Mouse (Mus musculus): Measurements from ENCODE around the gene Hsdl1.

Hsdl1 gene

DNA sequence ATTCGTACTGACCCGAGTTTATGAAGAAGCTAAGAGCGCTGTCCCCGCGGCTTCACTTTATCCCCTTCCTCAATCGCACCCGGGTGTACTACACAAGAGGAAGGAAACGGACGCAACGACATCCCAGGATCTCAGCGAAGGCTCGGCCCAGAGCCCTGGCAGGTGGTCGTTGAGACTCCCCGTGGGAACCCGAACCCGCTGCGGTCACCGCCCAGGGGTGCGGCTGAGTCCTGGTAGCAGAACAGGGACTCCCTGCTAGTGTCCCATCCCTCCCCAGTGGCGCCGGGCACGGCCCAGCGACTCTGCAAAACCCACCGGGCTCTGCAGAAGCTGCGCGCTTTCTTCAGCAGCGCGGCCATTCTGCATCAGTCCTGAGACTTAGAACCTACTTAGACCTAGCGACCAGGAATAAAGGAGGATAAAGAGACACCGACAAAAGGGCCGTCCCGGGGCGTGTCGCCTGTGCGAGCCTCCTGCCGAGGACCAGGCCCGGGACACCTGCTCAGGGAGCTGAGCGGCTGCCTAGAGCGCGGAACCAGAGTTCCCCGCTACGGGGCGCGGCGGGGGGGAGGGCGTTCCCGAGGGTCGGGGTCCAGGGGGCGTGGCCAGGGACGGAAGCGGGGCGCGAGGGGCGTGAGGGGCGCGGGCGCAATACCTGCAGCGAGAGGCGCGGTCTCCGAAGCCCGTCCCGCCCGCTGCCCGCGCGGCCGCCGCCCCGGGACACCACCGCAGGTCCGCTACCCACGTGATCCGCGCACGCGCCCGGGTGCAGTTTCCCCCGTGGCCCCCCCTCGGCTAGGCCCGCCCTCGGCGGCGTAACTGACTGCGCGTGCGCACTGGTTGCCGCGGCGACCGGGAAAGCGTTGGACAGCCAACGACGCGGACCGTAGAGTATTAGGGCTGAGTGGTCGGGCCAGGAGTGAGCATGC is at the start of gene Hsdl1, which contains the start of gene Dnaaf1:
Gene Hsdl1, minus strand, starts transcription at position 747 of the 929 bp plus-strand sequence.
Gene Dnaaf1, plus strand, starts transcription at position 799 of the 929 bp plus-strand sequence.
- DNase-seq (ENCODE audit: low spot score), result peak; percentile 93

DNA sequence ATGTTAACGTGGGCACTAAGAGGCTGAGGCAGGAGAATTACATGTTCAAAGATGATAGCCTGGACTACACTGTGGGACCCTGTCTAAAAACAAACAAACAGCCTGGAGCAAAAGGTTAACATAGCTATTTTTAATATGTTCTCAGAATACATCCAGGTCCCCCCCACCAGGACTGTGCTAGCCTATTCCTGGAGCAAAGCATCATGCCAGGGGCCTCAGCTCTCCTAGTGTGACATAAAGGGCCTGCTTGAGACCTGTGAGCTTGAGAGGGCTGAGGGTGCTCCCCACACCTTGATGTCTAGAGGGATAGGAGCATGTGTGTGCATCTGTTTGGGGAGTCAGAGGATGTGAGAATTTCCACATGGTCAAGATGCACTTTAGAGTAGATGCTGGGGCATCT is 48.8 kb upstream of the Hsdl1 start:
- DNase-seq (ENCODE audit: low spot score), result no peak

DNA sequence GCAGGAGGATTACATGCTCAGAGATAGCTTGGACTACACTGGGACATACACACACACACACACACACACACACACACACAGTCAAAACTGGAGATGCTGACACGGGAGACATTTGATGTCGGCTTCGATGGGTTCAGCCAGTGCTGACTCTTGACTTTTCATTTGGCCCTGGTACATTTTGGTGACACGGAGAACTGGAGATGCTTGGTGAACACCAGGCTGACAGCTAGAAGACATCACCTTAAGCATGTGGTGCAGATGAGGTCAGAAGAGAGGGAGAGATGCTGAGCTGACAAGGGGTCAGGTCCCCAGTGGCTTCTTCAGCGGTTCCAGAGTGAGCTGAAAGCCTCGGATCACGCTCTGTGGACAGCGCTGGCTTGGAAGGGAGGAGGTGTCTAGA is 48.1 kb upstream of the Hsdl1 start:
- no peak for DNase-seq (ENCODE audit: low spot score)

DNA sequence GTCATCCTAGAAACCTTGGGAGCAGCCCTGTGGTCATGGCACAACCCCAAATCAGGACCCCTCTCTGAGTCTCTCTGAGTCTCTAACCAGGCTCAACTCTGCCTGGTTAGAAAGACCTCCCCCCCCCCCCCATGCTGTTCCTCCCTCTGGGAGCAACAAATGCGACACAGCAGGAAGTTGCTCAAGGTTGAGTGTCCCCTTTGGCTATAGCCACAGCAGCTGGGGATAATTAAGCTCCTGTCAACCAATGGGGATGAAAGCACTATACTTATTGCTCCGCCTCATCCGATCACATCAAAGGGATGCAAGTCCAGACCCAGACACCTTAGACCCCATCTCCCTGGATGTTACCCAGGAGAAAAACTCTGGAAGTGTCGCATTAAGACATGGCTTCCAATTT is 47.6 kb upstream of the Hsdl1 start:
- no peak for DNase-seq (ENCODE audit: low spot score)

DNA sequence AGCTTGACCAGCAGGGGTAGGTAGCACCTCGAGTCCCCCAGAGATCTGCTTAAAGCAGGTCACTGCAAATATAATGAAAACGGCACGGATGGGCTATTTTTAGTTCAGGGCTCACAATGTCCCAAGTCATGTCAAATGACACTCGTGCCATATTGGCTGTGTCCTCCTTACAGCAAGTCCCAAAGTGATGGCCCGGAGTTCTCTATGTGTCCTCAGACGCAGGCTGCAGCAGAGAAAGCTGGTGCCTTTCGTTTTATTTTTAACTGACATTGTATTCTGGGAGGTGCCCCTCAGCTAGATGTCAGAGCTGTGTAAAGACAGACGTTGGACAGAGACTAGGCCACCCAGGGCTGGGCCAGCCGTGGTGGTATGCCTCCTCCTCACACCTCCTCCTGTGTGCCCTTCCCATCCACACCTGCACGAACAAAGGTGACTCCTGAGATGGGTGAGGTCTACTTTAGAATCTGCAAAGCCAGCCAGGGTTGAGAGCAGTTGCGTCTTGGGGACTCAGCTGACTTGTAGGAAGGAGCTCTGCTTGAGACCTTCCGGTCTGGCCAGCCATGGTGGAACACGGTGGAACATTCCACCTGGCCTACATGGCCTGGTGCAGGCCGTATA is 46.0 kb upstream of the Hsdl1 start:
- no peak for DNase-seq (ENCODE audit: low spot score)

DNA sequence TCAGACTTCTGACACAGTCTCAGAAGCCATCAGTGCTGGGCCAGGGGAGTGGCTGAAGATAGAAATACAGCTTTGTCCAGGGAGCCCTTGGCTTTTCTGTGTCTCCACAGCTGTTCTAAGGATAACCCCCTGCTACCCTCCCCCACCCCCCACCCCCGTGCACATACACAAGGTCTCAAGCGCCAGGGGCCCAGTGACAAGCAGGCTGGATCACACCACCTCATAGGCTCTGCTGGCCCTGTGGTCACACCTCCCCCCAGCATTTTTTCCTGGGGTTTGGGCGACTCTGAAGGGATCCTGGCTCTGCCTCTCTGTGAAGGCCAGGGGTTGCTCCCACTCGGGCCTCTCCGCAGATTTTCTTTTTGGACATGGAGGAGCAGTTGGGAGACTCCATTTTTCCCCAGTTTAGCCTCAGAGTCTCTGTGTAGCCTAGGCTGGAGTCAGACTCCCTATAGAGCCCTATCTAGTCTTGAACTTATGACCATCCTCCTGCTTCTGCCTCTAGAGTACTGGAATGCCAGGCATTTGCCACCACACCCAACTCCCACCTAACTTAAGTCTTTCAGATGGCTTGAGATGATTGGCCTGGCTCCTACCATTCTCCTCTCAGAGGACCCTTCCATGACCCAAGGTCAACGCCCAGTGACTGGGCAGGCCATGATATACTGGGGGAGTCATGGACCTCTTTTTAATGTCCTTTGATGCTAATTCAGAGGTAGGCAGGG is 45.3 kb upstream of the Hsdl1 start:
- no peak for DNase-seq (ENCODE audit: low spot score)

DNA sequence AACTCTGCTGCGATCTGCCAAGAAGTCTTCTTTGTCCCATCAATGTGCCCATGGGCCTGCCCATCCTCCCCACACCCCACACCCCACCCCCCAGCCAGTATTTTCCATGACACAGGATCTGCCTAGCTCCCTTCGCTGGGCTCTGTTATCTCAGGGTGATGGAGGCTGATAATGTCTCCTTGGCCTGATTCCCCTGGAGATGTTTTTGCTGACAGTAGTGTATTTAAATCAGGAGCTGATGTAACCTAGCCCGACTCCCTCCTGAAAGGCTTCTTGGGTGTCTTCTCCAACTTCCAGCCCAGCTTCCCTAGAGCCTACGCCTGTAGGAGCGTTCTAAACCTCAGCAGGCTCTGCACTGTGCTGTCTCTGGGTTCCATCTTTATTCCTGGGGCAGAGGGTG is 43.9 kb upstream of the Hsdl1 start:
- DNase-seq (ENCODE audit: low spot score), result no peak

DNA sequence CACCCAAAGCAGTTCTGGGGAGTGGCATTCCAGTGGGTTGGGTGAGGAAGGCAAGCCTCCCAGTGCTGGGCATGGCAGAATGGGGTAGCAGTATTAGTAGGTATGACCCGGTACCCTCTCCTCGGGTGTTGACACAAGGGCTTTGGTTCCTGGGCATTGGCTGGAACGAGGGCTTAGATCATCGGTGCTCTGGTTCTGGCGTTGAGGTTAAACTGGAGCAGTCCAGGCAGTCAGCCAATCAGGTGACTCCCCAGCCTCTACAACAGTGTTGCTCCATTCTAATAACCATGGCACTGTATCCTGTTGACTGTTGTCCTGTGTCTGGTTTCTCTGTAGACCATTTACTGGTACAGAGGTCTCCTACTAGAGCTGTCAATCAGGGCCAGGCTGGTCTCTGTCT is 42.6 kb upstream of the Hsdl1 start:
- no peak for DNase-seq (ENCODE audit: low spot score)

DNA sequence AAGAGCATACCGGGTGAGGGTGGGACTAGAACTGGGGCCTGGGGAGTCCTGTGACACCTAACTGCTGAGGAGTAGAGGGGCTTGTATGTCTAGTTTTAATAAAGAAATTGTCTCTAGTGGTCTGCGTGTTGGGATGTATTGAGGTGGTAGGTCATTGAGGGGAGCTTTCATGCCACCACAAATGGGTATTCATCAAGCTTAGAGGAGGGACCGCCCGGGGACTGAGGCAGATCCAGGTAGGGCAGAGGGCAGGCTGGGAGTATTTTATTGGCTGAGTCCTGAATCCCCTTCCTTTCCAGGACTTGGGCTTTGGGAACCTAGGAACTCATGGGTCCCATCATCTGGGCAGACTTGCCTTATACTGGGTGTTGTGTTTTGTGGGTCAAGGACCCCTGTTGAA is 41.8 kb upstream of the Hsdl1 start:
- no peak for DNase-seq (ENCODE audit: low spot score)

DNA sequence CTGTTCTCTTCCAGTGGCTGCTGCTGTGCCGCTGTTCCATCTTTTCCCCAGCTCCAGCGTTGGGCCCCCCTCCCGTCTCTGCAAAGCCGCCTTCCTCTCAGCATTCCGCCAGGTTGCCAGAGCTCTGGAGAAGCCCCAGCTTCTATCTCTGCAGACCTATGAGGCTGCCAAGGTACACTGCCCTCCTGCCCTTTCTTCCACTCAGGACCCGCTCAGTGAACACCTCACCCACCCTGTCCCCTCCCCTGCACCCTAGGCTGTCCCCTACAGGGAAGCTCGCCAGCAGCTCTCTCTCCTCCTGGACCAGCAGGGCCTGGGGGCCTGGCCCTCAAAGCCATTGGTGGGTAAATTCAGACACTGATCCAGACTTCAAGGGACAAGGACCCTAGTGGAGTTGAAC is 41.4 kb upstream of the Hsdl1 start:
- DNase-seq (ENCODE audit: low spot score), result no peak

DNA sequence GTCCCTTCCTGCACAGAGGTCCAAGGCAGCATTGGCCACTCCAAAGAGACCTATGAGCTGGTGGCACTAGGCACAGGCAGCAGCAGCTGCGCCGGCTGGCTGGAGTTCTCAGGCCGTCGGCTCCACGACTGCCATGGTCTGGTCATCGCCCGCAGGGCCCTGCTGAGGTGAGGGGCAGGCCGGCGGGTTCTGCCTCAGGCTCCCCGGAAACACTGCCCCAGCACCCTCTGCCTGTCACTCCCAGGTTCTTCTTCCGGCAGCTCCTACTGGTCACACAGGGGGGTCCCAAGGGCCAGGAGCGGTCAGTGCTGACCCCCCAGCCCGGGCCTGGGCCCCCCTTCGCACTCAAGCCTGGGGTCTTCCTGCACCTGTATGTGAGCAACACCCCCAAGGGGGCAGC is 40.1 kb upstream of the Hsdl1 start:
- DNase-seq (ENCODE audit: low spot score), result no peak

DNA sequence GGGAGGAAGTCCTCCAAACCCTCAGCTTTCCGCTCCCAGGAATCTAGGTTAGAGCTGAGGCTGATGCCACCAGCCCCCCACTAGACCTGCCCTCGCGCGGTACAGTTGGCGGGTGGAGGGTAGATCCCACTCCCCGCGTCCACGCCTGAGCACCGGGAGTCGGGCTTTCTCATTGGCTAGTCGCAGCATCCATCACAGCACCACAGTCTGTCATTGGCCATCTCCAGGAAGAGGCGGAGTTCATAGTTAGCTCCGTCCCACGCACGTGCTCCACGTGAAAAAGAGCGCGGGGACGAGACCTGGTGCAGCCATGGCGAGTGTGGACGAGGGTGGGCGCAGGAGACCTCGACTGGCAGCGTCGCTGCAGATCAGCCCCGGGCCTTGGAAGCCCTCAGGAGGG is 37.5 kb upstream of the Hsdl1 start, which contains the start of gene Adad2:
Gene Adad2, plus strand, starts transcription at position 277 of the 400 bp plus-strand sequence.
- no peak for DNase-seq (ENCODE audit: low spot score)

DNA sequence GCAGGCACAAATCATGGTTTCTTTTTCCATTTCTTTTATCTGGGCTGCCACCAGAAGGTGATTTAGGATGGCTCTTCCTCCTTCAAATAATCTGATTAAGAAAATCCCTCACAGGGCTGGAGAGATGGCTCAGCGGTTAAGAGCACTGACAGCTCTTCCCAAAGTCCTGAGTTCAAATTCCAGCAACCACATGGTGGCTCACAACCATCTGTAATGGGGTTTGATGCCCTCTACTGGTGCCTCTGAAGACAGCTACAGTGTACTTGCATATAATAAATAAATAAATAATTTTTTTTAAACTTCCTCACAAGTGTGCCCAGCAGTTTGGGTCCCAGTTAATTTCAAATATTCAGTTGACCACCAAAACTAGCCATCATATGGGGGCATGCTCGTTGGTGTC is 31.2 kb upstream of the Hsdl1 start:
- DNase-seq (ENCODE audit: low spot score), result no peak

DNA sequence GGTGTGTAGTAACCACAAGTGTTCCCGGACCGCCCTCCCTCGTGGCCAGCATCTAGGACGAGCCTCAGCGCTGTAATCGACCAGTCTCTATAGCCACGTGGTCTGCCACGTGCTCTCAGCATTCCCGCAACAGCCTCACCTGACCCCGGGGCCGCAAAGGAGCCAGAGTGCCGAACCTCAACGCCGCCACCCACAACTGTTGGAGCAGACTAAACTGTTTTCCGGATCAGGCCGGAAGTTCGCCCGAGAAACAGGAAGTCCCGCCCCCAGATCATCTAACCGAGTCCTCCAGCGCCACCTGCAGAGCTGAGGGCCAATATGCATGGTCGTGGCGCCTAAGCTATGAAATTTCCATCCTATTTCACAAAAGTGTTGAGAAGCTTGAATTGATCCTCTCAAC is 30.0 kb upstream of the Hsdl1 start, which contains the start of gene Taf1c:
Gene Taf1c, minus strand, starts transcription at position 227 of the 400 bp plus-strand sequence.
- DNase-seq (ENCODE audit: low spot score), result peak; percentile 99

DNA sequence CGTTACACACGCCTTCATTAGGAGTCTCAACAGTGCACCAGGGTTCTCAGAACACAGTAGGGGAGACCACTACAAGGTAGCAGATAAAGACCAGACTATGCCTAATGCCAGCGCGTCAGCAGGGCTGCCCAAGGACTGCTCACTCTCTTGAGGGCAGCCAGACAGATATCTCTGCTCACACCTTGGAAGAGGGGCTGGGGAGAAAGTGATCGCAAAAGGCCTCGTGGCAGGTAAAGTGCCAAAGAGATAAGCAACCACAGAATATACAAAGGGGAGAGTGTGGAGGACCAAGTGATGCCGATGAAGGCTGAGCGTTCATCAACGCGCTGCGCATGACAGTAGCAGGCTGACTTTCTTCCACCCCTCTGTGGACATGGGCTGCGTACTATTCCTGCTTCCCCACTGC is 29.4 kb upstream of the Hsdl1 start:
- no peak for DNase-seq (ENCODE audit: low spot score)

DNA sequence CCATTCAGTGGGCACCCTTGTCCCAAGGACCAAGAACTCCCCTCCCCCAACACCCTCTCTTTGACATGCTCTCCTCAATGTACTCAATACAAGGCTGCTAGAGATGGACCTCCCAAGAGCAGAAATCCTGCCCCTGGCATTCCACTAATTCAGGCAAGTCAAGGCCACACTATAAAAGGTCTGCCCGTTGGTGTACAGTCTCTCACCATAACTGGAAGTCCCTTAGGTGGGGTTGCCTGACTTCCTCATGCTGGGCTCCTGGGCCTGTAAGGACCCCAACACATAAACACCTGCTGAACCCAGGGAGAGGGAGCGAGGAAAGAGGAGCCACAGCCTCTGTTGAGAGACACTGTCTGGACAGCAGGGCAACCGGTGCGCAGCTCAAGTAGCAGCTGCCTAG is 28.8 kb upstream of the Hsdl1 start:
- DNase-seq (ENCODE audit: low spot score), result no peak

DNA sequence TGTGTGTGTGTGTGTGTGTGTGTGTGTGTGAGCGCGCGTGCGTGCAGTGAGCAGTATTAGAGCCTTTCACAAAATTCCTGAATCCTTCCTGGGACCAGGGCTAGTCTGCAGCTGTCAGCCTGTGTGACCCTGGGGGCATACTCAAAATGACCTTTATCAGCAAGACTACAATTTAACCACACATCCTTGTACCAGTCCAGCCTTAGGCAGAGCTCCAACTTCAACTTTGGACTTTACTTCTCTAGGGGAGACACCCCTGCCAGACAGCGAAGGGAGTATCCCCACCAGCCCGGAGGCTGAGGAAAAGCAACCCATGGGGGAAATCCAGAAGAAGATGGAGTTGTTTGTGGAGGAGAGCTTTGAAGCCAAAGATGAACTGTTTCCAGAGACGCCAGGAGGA is 16.5 kb upstream of the Hsdl1 start:
- no peak for DNase-seq (ENCODE audit: low spot score)

DNA sequence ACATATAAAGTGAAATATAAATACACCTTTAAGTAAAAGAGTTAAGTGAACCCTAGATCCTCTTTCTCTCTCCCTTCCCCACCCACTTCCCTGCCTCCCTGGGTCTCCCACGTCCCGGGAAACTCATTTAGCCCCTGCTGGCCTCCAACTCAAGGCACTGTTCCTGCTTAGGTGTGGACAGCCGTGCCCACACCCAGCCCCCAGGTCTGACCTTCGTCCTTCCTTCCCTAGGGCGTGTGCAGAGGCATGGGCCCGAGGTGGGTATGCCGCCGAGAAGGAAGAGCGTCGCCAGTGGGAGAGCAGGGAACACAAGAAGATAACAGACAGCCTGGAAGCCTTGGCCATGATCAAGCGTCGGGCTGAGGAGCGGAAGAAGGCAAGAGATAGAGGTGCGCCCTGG is 15.4 kb upstream of the Hsdl1 start:
- no peak for DNase-seq (ENCODE audit: low spot score)

DNA sequence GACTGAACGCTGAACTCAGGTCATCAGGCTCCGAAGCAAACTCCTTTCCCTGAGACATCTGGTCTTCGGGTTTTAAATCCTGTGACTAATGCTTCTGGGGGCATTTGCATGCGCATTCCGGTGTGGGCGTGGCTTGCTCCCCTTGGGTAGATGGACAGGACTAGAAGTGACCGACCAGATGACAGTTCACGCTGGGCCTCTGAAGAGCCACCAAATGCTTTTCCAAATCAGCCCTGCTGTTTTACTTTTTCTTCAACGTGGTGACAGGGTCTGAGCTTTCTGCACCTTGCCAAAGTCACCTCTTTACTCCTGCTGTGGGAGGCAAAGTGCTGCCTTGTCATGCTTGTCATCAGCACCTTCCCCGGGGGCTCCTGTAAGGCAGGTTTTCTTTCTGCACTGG is 13.9 kb upstream of the Hsdl1 start:
- peak; percentile 56 for DNase-seq (ENCODE audit: low spot score)

DNA sequence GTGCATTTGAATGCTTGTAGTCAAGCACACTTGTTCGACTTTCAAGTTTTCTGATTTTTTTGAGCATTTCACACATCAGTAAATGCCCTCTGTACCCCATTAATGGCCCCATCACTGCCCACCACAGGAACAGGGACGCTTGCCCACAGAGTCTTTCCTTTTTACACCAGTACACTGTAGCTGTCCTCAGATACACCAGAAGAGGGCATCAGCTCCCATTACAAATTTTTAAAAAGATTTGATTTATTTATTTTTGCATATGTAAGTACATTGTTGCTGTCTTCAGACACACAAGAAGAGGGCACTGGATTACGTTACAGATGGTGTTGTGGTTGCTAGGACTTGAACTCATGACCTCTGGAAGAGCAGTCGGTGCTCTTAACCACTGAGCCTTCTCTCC is 13.3 kb upstream of the Hsdl1 start:
- DNase-seq (ENCODE audit: low spot score), result no peak

DNA sequence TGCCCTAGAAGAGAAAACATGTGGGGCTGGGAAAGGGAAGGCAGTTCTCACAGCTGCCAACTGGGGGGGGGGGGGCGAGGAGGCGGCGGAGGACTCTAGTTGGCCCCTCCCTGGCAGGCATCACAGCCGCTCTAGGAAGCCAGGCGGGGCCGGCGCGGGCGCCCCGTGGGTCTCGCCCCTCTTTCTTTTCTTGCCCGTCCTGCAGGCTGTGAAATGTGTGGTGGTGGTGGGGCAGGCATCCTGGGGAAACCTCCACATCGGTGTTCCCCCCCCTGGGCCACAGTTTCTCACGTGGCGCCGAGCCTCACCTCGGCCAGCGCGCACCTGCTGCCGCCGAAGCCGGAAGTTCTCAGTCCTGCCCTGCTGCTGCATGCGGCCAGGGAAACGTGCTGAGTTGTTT is 10.9 kb upstream of the Hsdl1 start:
- no peak for DNase-seq (ENCODE audit: low spot score)

DNA sequence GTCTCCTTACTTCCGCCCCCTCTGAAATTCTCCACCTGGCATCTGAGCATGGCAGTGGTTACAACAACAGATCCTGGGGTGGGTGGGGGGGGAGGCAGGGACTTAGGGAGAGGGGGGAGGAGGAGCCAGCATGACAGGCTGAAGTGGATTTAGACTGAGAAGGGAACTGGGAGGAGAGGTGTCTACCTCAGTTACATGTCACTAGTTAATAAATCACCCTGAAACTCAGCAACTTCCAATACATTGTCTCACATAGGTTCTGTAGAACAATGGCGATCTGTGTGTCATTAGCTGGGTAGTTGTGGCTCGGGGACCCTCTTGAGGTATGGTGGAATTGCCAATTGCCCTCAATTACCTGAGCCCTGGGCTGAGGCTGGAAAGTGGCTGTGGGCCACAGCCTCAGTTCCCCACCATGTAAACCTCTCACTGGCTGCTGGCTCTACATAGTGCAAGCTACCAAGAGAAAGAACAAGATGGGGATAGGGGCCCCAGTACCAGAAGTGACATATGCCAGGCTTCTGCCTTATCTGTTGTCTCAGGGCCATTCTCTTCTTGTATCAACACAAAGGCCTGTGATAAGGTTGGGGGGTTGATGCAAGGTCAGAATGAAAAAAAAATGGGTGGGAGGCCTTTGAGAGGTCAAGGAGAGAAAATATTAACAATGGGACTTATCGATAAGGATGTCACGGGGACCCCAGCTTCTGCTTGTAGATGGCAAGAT is 5.6 kb upstream of the Hsdl1 start:
- no peak for DNase-seq (ENCODE audit: low spot score)

Measured in embryo, embryonic 10.5 days (tissue).